Mouse (Mus musculus): ENCODE measurements around the gene Dph3. TPM values are rescaled to one million over a fixed set of nuclear protein-coding genes. Genes with fewer than 3 reads are reported as not detected.
A peak's percentile ranks its signal among the peaks of the same experiment; 100 is the strongest.

Gene Dph3
- polyA plus RNA-seq, 1 experiment = 119 TPM

- Histone ChIP-seq H3K79me3 (ENCODE audit: low read depth) (no peaks in the 10 kb centered on the region), H3K79me2 (ENCODE audit: control insufficient read depth, insufficient read depth) (no peaks in the 10 kb centered on the region), H3K27me3 (ENCODE audit: control insufficient read depth, insufficient read depth, insufficient read length) (no peaks in the 10 kb centered on the region), H3K36me3 (ENCODE audit: control insufficient read depth, insufficient read depth) (no peaks in the 10 kb centered on the region), H3K4me3 (ENCODE audit: insufficient read depth, poor library complexity, severe bottlenecking) (no peak overlapping the region), H3ac (ENCODE audit: control insufficient read depth, insufficient read length, low read depth) (no peak overlapping the region)
- TF ChIP-seq CEBPB (IDR thresholded peaks at IDR 0.05; ENCODE audit: low read depth) (no peak), USF1 (IDR thresholded peaks at IDR 0.05; ENCODE audit: low read depth) (no peak)
These were observed 30.7 kb downstream of the Dph3 start for GRCm38 (mm10) chr14:32054788-32055187.

GRCm38 (mm10) chr14:32053895-32054294 lies 31.6 kb downstream of the Dph3 start:
- Histone ChIP-seq H3K79me3 (ENCODE audit: low read depth) (no peaks in the 10 kb centered on the region), H3K79me2 (ENCODE audit: control insufficient read depth, insufficient read depth) (no peaks in the 10 kb centered on the region), H3K4me3 (ENCODE audit: insufficient read depth, poor library complexity, severe bottlenecking) (no peak overlapping the region), H3K36me3 (ENCODE audit: control insufficient read depth, insufficient read depth) (no peaks in the 10 kb centered on the region), H3K27me3 (ENCODE audit: control insufficient read depth, insufficient read depth, insufficient read length) (no peaks in the 10 kb centered on the region), H3ac (ENCODE audit: control insufficient read depth, insufficient read length, low read depth) (no peak overlapping the region)
- TF ChIP-seq MYOD1 (IDR thresholded peaks at IDR 0.05; ENCODE audit: control insufficient read depth, insufficient read length, low read depth) (no peak), CTCF (IDR thresholded peaks at IDR 0.05; ENCODE audit: control insufficient read depth, insufficient read depth, insufficient read length) (no peak), MAX (IDR thresholded peaks at IDR 0.05) (no peak), MYOG (IDR thresholded peaks at IDR 0.05; ENCODE audit: control insufficient read depth, extremely low read depth, insufficient read length) (no peak), FOSL1 (IDR thresholded peaks at IDR 0.05; ENCODE audit: insufficient read depth, low read length, poor library complexity, severe bottlenecking) (no peak), USF1 (IDR thresholded peaks at IDR 0.05; ENCODE audit: low read depth) (no peak), CEBPB (IDR thresholded peaks at IDR 0.05; ENCODE audit: low read depth) (no peak)

GRCm38 (mm10) chr14:32050171-32050570 lies 35.4 kb downstream of the Dph3 start:
- no peaks in the 10 kb centered on the region for H3K36me3 ChIP-seq (ENCODE audit: control insufficient read depth, insufficient read depth)
- TF ChIP-seq CEBPB (IDR thresholded peaks at IDR 0.05; ENCODE audit: low read depth) = no peak
- TF ChIP-seq FOSL1 (IDR thresholded peaks at IDR 0.05; ENCODE audit: insufficient read depth, low read length, poor library complexity, severe bottlenecking) = peak; percentile 86
- H3K27me3 ChIP-seq (ENCODE audit: control insufficient read depth, insufficient read depth, insufficient read length) = no peaks in the 10 kb centered on the region
- no peaks in the 10 kb centered on the region for H3K79me3 ChIP-seq (ENCODE audit: low read depth)
- H3K79me2 ChIP-seq (ENCODE audit: control insufficient read depth, insufficient read depth) = no peaks in the 10 kb centered on the region
- H3ac ChIP-seq (ENCODE audit: control insufficient read depth, insufficient read length, low read depth) = no peak overlapping the region
- no peak overlapping the region for H3K4me3 ChIP-seq (ENCODE audit: insufficient read depth, poor library complexity, severe bottlenecking)

GRCm38 (mm10) chr14:32046357-32046756 lies 39.2 kb downstream of the Dph3 start:
- Histone ChIP-seq H3K79me2 (ENCODE audit: control insufficient read depth, insufficient read depth) (no peaks in the 10 kb centered on the region), H3K4me3 (ENCODE audit: insufficient read depth, poor library complexity, severe bottlenecking) (no peak overlapping the region), H3K27me3 (ENCODE audit: control insufficient read depth, insufficient read depth, insufficient read length) (no peaks in the 10 kb centered on the region), H3ac (ENCODE audit: control insufficient read depth, insufficient read length, low read depth) (no peak overlapping the region), H3K36me3 (ENCODE audit: control insufficient read depth, insufficient read depth) (no peaks in the 10 kb centered on the region), H3K79me3 (ENCODE audit: low read depth) (no peaks in the 10 kb centered on the region)
- no peak for TF ChIP-seq MAX (IDR thresholded peaks at IDR 0.05)
- no peak for TF ChIP-seq MYOG (IDR thresholded peaks at IDR 0.05; ENCODE audit: control insufficient read depth, extremely low read depth, insufficient read length)
- TF ChIP-seq CEBPB (IDR thresholded peaks at IDR 0.05; ENCODE audit: low read depth) = no peak
- TF ChIP-seq USF1 (IDR thresholded peaks at IDR 0.05; ENCODE audit: low read depth) = no peak
- TF ChIP-seq MYOD1 (IDR thresholded peaks at IDR 0.05; ENCODE audit: control insufficient read depth, insufficient read length, low read depth) = no peak
- no peak for TF ChIP-seq CTCF (IDR thresholded peaks at IDR 0.05; ENCODE audit: control insufficient read depth, insufficient read depth, insufficient read length)
- no peak for TF ChIP-seq FOSL1 (IDR thresholded peaks at IDR 0.05; ENCODE audit: insufficient read depth, low read length, poor library complexity, severe bottlenecking)

- no peak for TF ChIP-seq CEBPB (IDR thresholded peaks at IDR 0.05; ENCODE audit: low read depth)
- TF ChIP-seq MAX (IDR thresholded peaks at IDR 0.05) = no peak
- TF ChIP-seq CTCF (IDR thresholded peaks at IDR 0.05; ENCODE audit: control insufficient read depth, insufficient read depth, insufficient read length) = no peak
- Histone ChIP-seq H3K79me3 (ENCODE audit: low read depth) (no peaks in the 10 kb centered on the region), H3K79me2 (ENCODE audit: control insufficient read depth, insufficient read depth) (no peaks in the 10 kb centered on the region), H3K4me3 (ENCODE audit: insufficient read depth, poor library complexity, severe bottlenecking) (no peak overlapping the region), H3K27me3 (ENCODE audit: control insufficient read depth, insufficient read depth, insufficient read length) (no peaks in the 10 kb centered on the region), H3K36me3 (ENCODE audit: control insufficient read depth, insufficient read depth) (no peaks in the 10 kb centered on the region), H3ac (ENCODE audit: control insufficient read depth, insufficient read length, low read depth) (no peak overlapping the region)
These were observed 43.4 kb downstream of the Dph3 start for GRCm38 (mm10) chr14:32042108-32042507.

- no peak overlapping the region for H3ac ChIP-seq (ENCODE audit: control insufficient read depth, insufficient read length, low read depth)
- no peak for TF ChIP-seq MAX (IDR thresholded peaks at IDR 0.05)
- TF ChIP-seq FOSL1 (IDR thresholded peaks at IDR 0.05; ENCODE audit: insufficient read depth, low read length, poor library complexity, severe bottlenecking) = no peak
- no peak for TF ChIP-seq CEBPB (IDR thresholded peaks at IDR 0.05; ENCODE audit: low read depth)
- TF ChIP-seq MYOD1 (IDR thresholded peaks at IDR 0.05; ENCODE audit: control insufficient read depth, insufficient read length, low read depth) = no peak
- no peak for TF ChIP-seq CTCF (IDR thresholded peaks at IDR 0.05; ENCODE audit: control insufficient read depth, insufficient read depth, insufficient read length)
- TF ChIP-seq USF1 (IDR thresholded peaks at IDR 0.05; ENCODE audit: low read depth) = no peak
- no peak for TF ChIP-seq MYOG (IDR thresholded peaks at IDR 0.05; ENCODE audit: control insufficient read depth, extremely low read depth, insufficient read length)
- no peaks in the 10 kb centered on the region for H3K79me2 ChIP-seq (ENCODE audit: control insufficient read depth, insufficient read depth)
- H3K27me3 ChIP-seq (ENCODE audit: control insufficient read depth, insufficient read depth, insufficient read length) = no peaks in the 10 kb centered on the region
- H3K79me3 ChIP-seq (ENCODE audit: low read depth) = no peaks in the 10 kb centered on the region
- no peak overlapping the region for H3K4me3 ChIP-seq (ENCODE audit: insufficient read depth, poor library complexity, severe bottlenecking)
- H3K36me3 ChIP-seq (ENCODE audit: control insufficient read depth, insufficient read depth) = no peaks in the 10 kb centered on the region
These were observed 47.8 kb downstream of the Dph3 start for GRCm38 (mm10) chr14:32037661-32038252.

Measured in C2C12 (cell line).